Comparison of ENCODE assay signal across 9 mouse cellular contexts in genomic region chr7:12835779-12836178, GRCm38 (mm10). TPM values are rescaled to one million over a fixed set of nuclear protein-coding genes. Genes with fewer than 3 reads are reported as not detected.
DNase-seq lines count a peak whose midpoint lies in the region; ATAC-seq and TF ChIP-seq lines count a peak whose summit lies in the region.
"Had no signal": no experiment of that assay in that cellular context is flagged by ENCODE, and none has a peak within 500 bp of the region (broad histone marks: within the 10 kb centered on the region; RNA-seq: fewer than 3 reads in every experiment).

No protein-coding gene starts in this region.

- no peak overlapping the region for H3K9ac ChIP-seq in heart, embryonic 12.5 days
- peak overlapping the region; percentile 88 for H3K9ac ChIP-seq in ES-Bruce4 (ENCODE audit: low read depth, poor library complexity, severe bottlenecking)
- H3K9ac ChIP-seq in liver, postnatal 0 days (replicated peaks): no peak overlapping the region

- TF ChIP-seq EP300 in ES-Bruce4 (IDR thresholded peaks at IDR 0.05; ENCODE audit: insufficient read depth, low read depth, low read length): no peak
- no peak for TF ChIP-seq EP300 in liver, postnatal 0 days (IDR thresholded peaks at IDR 0.05; ENCODE audit: low read depth)

- TF ChIP-seq POLR2A in ES-Bruce4 (IDR thresholded peaks at IDR 0.05; ENCODE audit: insufficient read depth, low read length): no peak

- WGBS in heart, embryonic 12.5 days: 93% methylated on average over 4 of the region's 4 CpGs
- 95% methylated on average over 4 of the region's 4 CpGs for WGBS in hindbrain, embryonic 10.5 days
- WGBS in liver, postnatal 0 days (ENCODE audit: insufficient replicate concordance): 87% methylated on average over 4 of the region's 4 CpGs

- H3K4me2 ChIP-seq in heart, embryonic 12.5 days: peak overlapping the region; percentile 65
- peak overlapping the region; percentile 85 for H3K4me2 ChIP-seq in liver, postnatal 0 days (ENCODE audit: low read depth, low read length)

- no peaks in the 10 kb centered on the region for H3K4me1 ChIP-seq in heart, embryonic 12.5 days (replicated peaks)
- no peaks in the 10 kb centered on the region for H3K4me1 ChIP-seq in ES-Bruce4 (ENCODE audit: control insufficient read depth, insufficient read depth, low read length)
- 0 out of 2 replicates have a peak, but pooled peaks cover 4% of the 10 kb centered on the region for H3K4me1 ChIP-seq in hindbrain, embryonic 10.5 days (replicated peaks)
- H3K4me1 ChIP-seq in liver, postnatal 0 days (ENCODE audit: insufficient read depth): peaks cover 4% of the 10 kb centered on the region; the same call in 1 of the 2 replicates

- H3K27ac ChIP-seq in heart, embryonic 12.5 days (ENCODE audit: poor library complexity, severe bottlenecking): no peak overlapping the region
- no peak overlapping the region for H3K27ac ChIP-seq in ES-Bruce4 (ENCODE audit: insufficient read depth, low read length)
- H3K27ac ChIP-seq in hindbrain, embryonic 10.5 days: no peak overlapping the region
- H3K27ac ChIP-seq in liver, postnatal 0 days (ENCODE audit: low read depth): no peak overlapping the region

- ATAC-seq in heart, embryonic 12.5 days (ENCODE audit: insufficient number of reproducible peaks, low FRiP score): no peak
- no peak for ATAC-seq in liver, postnatal 0 days
- ATAC-seq in CD4-positive, CD25-positive, alpha-beta regulatory T cell, adult 4 months: no peak

- DNase-seq in heart, postnatal 36 days: no peak
- no peak for DNase-seq in hindbrain, embryonic 10.5 days (ENCODE audit: low spot score)
- DNase-seq in liver, postnatal 0 days: no peak
- DNase-seq in cerebellum, postnatal 25 days: no peak
- DNase-seq in left cerebral cortex, postnatal 10 days (ENCODE audit: extremely low spot score in 1 of 2, low spot score in 2 of 2): no peak
- DNase-seq: right cerebral cortex, postnatal 25 days had no signal

- TF ChIP-seq CTCF in ES-Bruce4 (IDR thresholded peaks at IDR 0.05; ENCODE audit: low read depth, low read length): no peak
- TF ChIP-seq CTCF in liver, postnatal 0 days (IDR thresholded peaks at IDR 0.05; ENCODE audit: low read depth): no peak

- H3K27me3 ChIP-seq in heart, embryonic 12.5 days (replicated peaks): no peaks in the 10 kb centered on the region
- H3K27me3 ChIP-seq in ES-Bruce4 (ENCODE audit: control insufficient read depth, insufficient read depth, low read length, poor library complexity, severe bottlenecking): no peaks in the 10 kb centered on the region
- H3K27me3 ChIP-seq in hindbrain, embryonic 10.5 days (ENCODE audit: insufficient read depth, poor library complexity, severe bottlenecking): no peaks in the 10 kb centered on the region
- H3K27me3 ChIP-seq in liver, postnatal 0 days (ENCODE audit: insufficient read depth, low read length): no peaks in the 10 kb centered on the region

- H3K4me3 ChIP-seq in heart, embryonic 12.5 days: peak overlapping the region; percentile 68
- peak overlapping the region; percentile 92 for H3K4me3 ChIP-seq in ES-Bruce4 (ENCODE audit: low read depth, low read length)
- H3K4me3 ChIP-seq in hindbrain, embryonic 10.5 days: peak overlapping the region; percentile 62
- peak overlapping the region; percentile 78 for H3K4me3 ChIP-seq in liver, postnatal 0 days (ENCODE audit: low read depth, low read length)

- H3K9me3 ChIP-seq in heart, embryonic 12.5 days (replicated peaks): peaks cover 29% of the 10 kb centered on the region
- peaks cover 15% of the 10 kb centered on the region for H3K9me3 ChIP-seq in ES-Bruce4 (replicated peaks; ENCODE audit: control insufficient read depth, insufficient read depth, low read length, poor library complexity, severe bottlenecking)
- H3K9me3 ChIP-seq in hindbrain, embryonic 10.5 days: peaks cover 60% of the 10 kb centered on the region
- peaks cover 14% of the 10 kb centered on the region; the same call in 1 of the 2 replicates for H3K9me3 ChIP-seq in liver, postnatal 0 days (ENCODE audit: low read length)

- intact Hi-C loops in heart, postnatal 36 days (cut with DNase I): loop anchor here (1.0 to 5.0 kb wide), 3 partner anchors 17 to 197 kb away; partner anchors contain the start of genes Chmp2a, Zfp128 and Zfp329
- intact Hi-C loops in left cerebral cortex, postnatal 10 days (cut with DNase I): no loop called here

- H3K36me3 ChIP-seq in heart, embryonic 12.5 days: peaks cover 45% of the 10 kb centered on the region
- peaks cover 44% of the 10 kb centered on the region for H3K36me3 ChIP-seq in ES-Bruce4 (ENCODE audit: control insufficient read depth, insufficient read depth, low read length, poor library complexity, severe bottlenecking)
- H3K36me3 ChIP-seq in hindbrain, embryonic 10.5 days: peaks cover 49% of the 10 kb centered on the region
- H3K36me3 ChIP-seq in liver, postnatal 0 days (replicated peaks; ENCODE audit: insufficient read depth, low read length): peaks cover 38% of the 10 kb centered on the region

RNA-seq across cellular contexts. Expression of gene Zfp110, which starts 1.2 kb away (rescaled TPM):
- 22.9 and 23.1 TPM in 2 replicates for polyA plus RNA-seq in heart, embryonic 12.5 days (2016; fragmentation: Nextera tagmentation; extraction: Ambion mirVana)
- 10 to 100 TPM; 15.4 to 21.5 TPM for total RNA-seq in heart, postnatal 36 days (2021)
- 29.0 and 36.1 TPM in 2 replicates for polyA plus RNA-seq in ES-Bruce4 (2011; ENCODE audit: insufficient read depth, insufficient read length, low read depth, missing spikeins)
- 26.7 and 26.9 TPM in 2 replicates for polyA plus RNA-seq in hindbrain, embryonic 10.5 days (2016; fragmentation: Nextera tagmentation; extraction: Ambion mirVana)
- 8.1 and 8.5 TPM in 2 replicates for polyA plus RNA-seq in liver, postnatal 0 days (2015; fragmentation: Nextera tagmentation; extraction: Ambion mirVana)
- total RNA-seq in left cerebral cortex, postnatal 10 days (2021): 10 to 100 TPM; 14.5 to 16.7 TPM
- 100 to 1,000 TPM in 1 of 2 experiments, 10 to 100 TPM in 1; 91.9 to 118 TPM for polyA plus RNA-seq in CD4-positive, CD25-positive, alpha-beta regulatory T cell, adult 4 months (2017; shearing (Covaris generic))

RNA-seq across cellular contexts. Expression of gene Zfp329, which starts 17.1 kb away (rescaled TPM):
- 11.9 and 12.2 TPM in 2 replicates for polyA plus RNA-seq in heart, embryonic 12.5 days (2016; fragmentation: Nextera tagmentation; extraction: Ambion mirVana)
- total RNA-seq in heart, postnatal 36 days (2021): 1 to 10 TPM; 4.6 to 5.1 TPM
- polyA plus RNA-seq in ES-Bruce4 (2011; ENCODE audit: insufficient read depth, insufficient read length, low read depth, missing spikeins): 11.7 and 12.2 TPM in 2 replicates
- polyA plus RNA-seq in hindbrain, embryonic 10.5 days (2016; fragmentation: Nextera tagmentation; extraction: Ambion mirVana): 14.1 and 15.8 TPM in 2 replicates
- 1.2 and 2.1 TPM in 2 replicates for polyA plus RNA-seq in liver, postnatal 0 days (2015; fragmentation: Nextera tagmentation; extraction: Ambion mirVana)
- 10 to 100 TPM; 20.2 to 20.9 TPM for total RNA-seq in left cerebral cortex, postnatal 10 days (2021)
- 10 to 100 TPM; 20.0 to 22.4 TPM for polyA plus RNA-seq in CD4-positive, CD25-positive, alpha-beta regulatory T cell, adult 4 months (2017; shearing (Covaris generic))

RNA-seq across cellular contexts. Expression of gene Zscan18, which starts 32.3 kb away (rescaled TPM):
- 10.4 and 12.0 TPM in 2 replicates for polyA plus RNA-seq in heart, embryonic 12.5 days (2016; fragmentation: Nextera tagmentation; extraction: Ambion mirVana)
- 1 to 10 TPM in 1 of 2 experiments, under 1 TPM in 1; 0.80 to 1.3 TPM for total RNA-seq in heart, postnatal 36 days (2021)
- polyA plus RNA-seq in ES-Bruce4 (2011; ENCODE audit: insufficient read depth, insufficient read length, low read depth, missing spikeins): 9.5 and 9.8 TPM in 2 replicates
- 10.8 and 12.0 TPM in 2 replicates for polyA plus RNA-seq in hindbrain, embryonic 10.5 days (2016; fragmentation: Nextera tagmentation; extraction: Ambion mirVana)
- 0.04 and 0.13 TPM in 2 replicates for polyA plus RNA-seq in liver, postnatal 0 days (2015; fragmentation: Nextera tagmentation; extraction: Ambion mirVana)
- total RNA-seq in left cerebral cortex, postnatal 10 days (2021): 10 to 100 TPM; 22.1 to 23.4 TPM
- 1 to 10 TPM in 1 of 2 experiments, under 1 TPM in 1; 0.42 to 1.4 TPM for polyA plus RNA-seq in CD4-positive, CD25-positive, alpha-beta regulatory T cell, adult 4 months (2017; shearing (Covaris generic))

RNA-seq across cellular contexts. Expression of gene Zfp128, which starts 45.2 kb away (rescaled TPM):
- polyA plus RNA-seq in heart, embryonic 12.5 days (2016; fragmentation: Nextera tagmentation; extraction: Ambion mirVana): 3.0 and 3.2 TPM in 2 replicates
- total RNA-seq in heart, postnatal 36 days (2021): 1 to 10 TPM; 3.0 to 3.6 TPM
- polyA plus RNA-seq in ES-Bruce4 (2011; ENCODE audit: insufficient read depth, insufficient read length, low read depth, missing spikeins): 1.2 and 1.6 TPM in 2 replicates
- 4.7 and 4.9 TPM in 2 replicates for polyA plus RNA-seq in hindbrain, embryonic 10.5 days (2016; fragmentation: Nextera tagmentation; extraction: Ambion mirVana)
- 0.61 and 0.65 TPM in 2 replicates for polyA plus RNA-seq in liver, postnatal 0 days (2015; fragmentation: Nextera tagmentation; extraction: Ambion mirVana)
- total RNA-seq in left cerebral cortex, postnatal 10 days (2021): 1 to 10 TPM; 7.5 to 7.7 TPM
- polyA plus RNA-seq in CD4-positive, CD25-positive, alpha-beta regulatory T cell, adult 4 months (2017; shearing (Covaris generic)): 1 to 10 TPM; 1.0 to 1.7 TPM
